Mouse (Mus musculus) heart, adult 2 months (tissue): ENCODE results near the gene Ccnyl1.

ENCODE experiments used
- CTCF ChIP-seq: fragments of 200-600 bp; IDR thresholded peaks from 2 replicates; pipeline ENCODE4 v1.8.1; 2022; ENCODE audit warnings: antibody characterized with exemption, mild to moderate bottlenecking, moderate library complexity
- POLR2A ChIP-seq: fragments of 200-500 bp; IDR thresholded peaks from 2 replicates; pipeline ENCODE4 v1.6.1; 2011; ENCODE audit warnings: mild to moderate bottlenecking, low read depth, low read length, control low read depth; ENCODE audit not compliant: insufficient read depth

DNA sequence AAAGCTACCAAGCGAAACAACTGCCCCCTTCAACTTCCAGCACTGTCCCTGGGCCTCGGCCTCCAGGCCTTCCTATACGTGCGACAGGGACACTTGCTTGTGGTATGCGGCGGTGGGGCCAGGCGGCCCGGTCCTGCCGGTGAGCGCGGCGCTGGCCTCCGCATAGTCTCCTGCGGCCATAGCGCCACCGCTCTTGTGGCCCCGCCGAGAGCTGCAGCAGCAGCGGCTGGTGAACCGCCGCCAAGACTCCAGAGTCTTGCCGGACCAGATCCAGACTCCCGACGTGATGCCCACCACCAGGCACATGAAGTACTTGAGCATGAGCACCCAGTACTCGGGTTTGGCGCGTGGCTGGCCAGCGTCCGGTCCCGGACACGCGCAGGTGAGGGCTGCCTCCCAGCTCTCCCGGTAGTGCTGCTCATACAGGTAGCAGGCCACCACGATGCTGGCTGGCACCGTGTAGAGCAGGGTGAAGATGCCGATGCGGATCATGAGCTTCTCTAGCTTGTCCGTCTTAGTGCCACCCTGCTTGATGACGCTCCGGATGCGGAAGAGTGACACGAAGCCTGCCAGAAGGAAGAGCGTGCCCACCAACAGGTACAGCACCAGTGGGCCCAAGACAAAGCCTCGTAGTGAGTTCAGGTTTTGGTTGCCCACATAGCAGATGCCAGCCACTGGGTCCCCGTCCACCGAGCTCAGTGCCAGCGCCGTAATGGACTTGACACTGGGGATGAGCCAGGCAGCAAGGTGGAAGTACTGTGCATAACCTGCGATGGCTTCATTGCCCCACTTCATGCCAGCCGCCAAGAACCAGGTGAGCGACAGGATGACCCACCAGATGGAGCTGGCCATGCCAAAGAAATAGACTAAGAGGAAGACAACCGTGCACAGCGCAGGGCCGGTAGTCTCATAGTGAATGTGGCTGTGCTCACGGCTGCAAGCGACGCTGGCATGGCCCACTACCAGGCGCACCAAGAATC lies 44.8 kb downstream of the Ccnyl1 start:
- TF ChIP-seq CTCF = peak; percentile 52
- no peak for TF ChIP-seq POLR2A
